Mouse (Mus musculus): ENCODE measurements around the gene Mdm4. TPM values are rescaled to one million over a fixed set of nuclear protein-coding genes. Genes with fewer than 3 reads are reported as not detected.

The Mdm4 gene
- polyA plus RNA-seq, 1 experiment, result 122 TPM

- H3K27ac ChIP-seq (ENCODE audit: insufficient read depth, low read length), result no peak overlapping the region
- H3K4me1 ChIP-seq (ENCODE audit: control insufficient read depth, insufficient read depth, low read length), result no peaks in the 10 kb centered on the region
- H3K4me3 ChIP-seq (ENCODE audit: insufficient read depth, low read length), result no peak overlapping the region
- TF ChIP-seq POLR2A (IDR thresholded peaks at IDR 0.05; ENCODE audit: low read depth, low read length) (no peak), CTCF (IDR thresholded peaks at IDR 0.05; ENCODE audit: borderline replicate concordance, insufficient read depth, low read length) (no peak)
These were observed 61.7 kb downstream of the Mdm4 start for GRCm38 (mm10) chr1:132968659-132969058.

GRCm38 (mm10) chr1:132964691-132965090 is 65.7 kb downstream of the Mdm4 start:
- H3K27ac ChIP-seq (ENCODE audit: insufficient read depth, low read length), result no peak overlapping the region
- no peak overlapping the region for H3K4me3 ChIP-seq (ENCODE audit: insufficient read depth, low read length)
- TF ChIP-seq CTCF (IDR thresholded peaks at IDR 0.05; ENCODE audit: borderline replicate concordance, insufficient read depth, low read length), result no peak
- no peaks in the 10 kb centered on the region for H3K4me1 ChIP-seq (ENCODE audit: control insufficient read depth, insufficient read depth, low read length)

GRCm38 (mm10) chr1:132964106-132964505 is 66.3 kb downstream of the Mdm4 start:
- TF ChIP-seq POLR2A (IDR thresholded peaks at IDR 0.05; ENCODE audit: low read depth, low read length) (no peak), CTCF (IDR thresholded peaks at IDR 0.05; ENCODE audit: borderline replicate concordance, insufficient read depth, low read length) (no peak)
- Histone ChIP-seq H3K4me1 (ENCODE audit: control insufficient read depth, insufficient read depth, low read length) (no peaks in the 10 kb centered on the region), H3K27ac (ENCODE audit: insufficient read depth, low read length) (no peak overlapping the region), H3K4me3 (ENCODE audit: insufficient read depth, low read length) (no peak overlapping the region)

GRCm38 (mm10) chr1:132961751-132962150 is 68.6 kb downstream of the Mdm4 start:
- Histone ChIP-seq H3K27ac (ENCODE audit: insufficient read depth, low read length) (no peak overlapping the region), H3K4me3 (ENCODE audit: insufficient read depth, low read length) (no peak overlapping the region), H3K4me1 (ENCODE audit: control insufficient read depth, insufficient read depth, low read length) (no peaks in the 10 kb centered on the region)
- TF ChIP-seq POLR2A (IDR thresholded peaks at IDR 0.05; ENCODE audit: low read depth, low read length) (no peak), CTCF (IDR thresholded peaks at IDR 0.05; ENCODE audit: borderline replicate concordance, insufficient read depth, low read length) (no peak)

- TF ChIP-seq CTCF (IDR thresholded peaks at IDR 0.05; ENCODE audit: borderline replicate concordance, insufficient read depth, low read length) (no peak), POLR2A (IDR thresholded peaks at IDR 0.05; ENCODE audit: low read depth, low read length) (no peak)
- Histone ChIP-seq H3K27ac (ENCODE audit: insufficient read depth, low read length) (no peak overlapping the region), H3K4me1 (ENCODE audit: control insufficient read depth, insufficient read depth, low read length) (no peaks in the 10 kb centered on the region), H3K4me3 (ENCODE audit: insufficient read depth, low read length) (no peak overlapping the region)
These were observed 73.6 kb downstream of the Mdm4 start for GRCm38 (mm10) chr1:132956809-132957208.

- no peak overlapping the region for H3K27ac ChIP-seq (ENCODE audit: insufficient read depth, low read length)
- H3K4me3 ChIP-seq (ENCODE audit: insufficient read depth, low read length), result no peak overlapping the region
- no peaks in the 10 kb centered on the region for H3K4me1 ChIP-seq (ENCODE audit: control insufficient read depth, insufficient read depth, low read length)
- TF ChIP-seq CTCF (IDR thresholded peaks at IDR 0.05; ENCODE audit: borderline replicate concordance, insufficient read depth, low read length), result no peak
- TF ChIP-seq POLR2A (IDR thresholded peaks at IDR 0.05; ENCODE audit: low read depth, low read length), result no peak
These were observed 82.5 kb downstream of the Mdm4 start for GRCm38 (mm10) chr1:132947811-132948210.

- H3K4me1 ChIP-seq (ENCODE audit: control insufficient read depth, insufficient read depth, low read length), result no peaks in the 10 kb centered on the region
- H3K27ac ChIP-seq (ENCODE audit: insufficient read depth, low read length), result no peak overlapping the region
- TF ChIP-seq POLR2A (IDR thresholded peaks at IDR 0.05; ENCODE audit: low read depth, low read length) (no peak), CTCF (IDR thresholded peaks at IDR 0.05; ENCODE audit: borderline replicate concordance, insufficient read depth, low read length) (no peak)
- H3K4me3 ChIP-seq (ENCODE audit: insufficient read depth, low read length), result no peak overlapping the region
These were observed 84.5 kb downstream of the Mdm4 start for GRCm38 (mm10) chr1:132945826-132946225.

GRCm38 (mm10) chr1:132938975-132939374 is 91.4 kb downstream of the Mdm4 start:
- H3K4me3 ChIP-seq (ENCODE audit: insufficient read depth, low read length), result no peak overlapping the region
- no peaks in the 10 kb centered on the region for H3K4me1 ChIP-seq (ENCODE audit: control insufficient read depth, insufficient read depth, low read length)
- no peak for TF ChIP-seq POLR2A (IDR thresholded peaks at IDR 0.05; ENCODE audit: low read depth, low read length)
- no peak for TF ChIP-seq CTCF (IDR thresholded peaks at IDR 0.05; ENCODE audit: borderline replicate concordance, insufficient read depth, low read length)
- H3K27ac ChIP-seq (ENCODE audit: insufficient read depth, low read length), result no peak overlapping the region

GRCm38 (mm10) chr1:132937296-132938030 is 92.9 kb downstream of the Mdm4 start:
- no peak overlapping the region for H3K4me3 ChIP-seq (ENCODE audit: insufficient read depth, low read length)
- H3K4me1 ChIP-seq (ENCODE audit: control insufficient read depth, insufficient read depth, low read length), result no peaks in the 10 kb centered on the region
- TF ChIP-seq CTCF (IDR thresholded peaks at IDR 0.05; ENCODE audit: borderline replicate concordance, insufficient read depth, low read length), result no peak
- no peak for TF ChIP-seq POLR2A (IDR thresholded peaks at IDR 0.05; ENCODE audit: low read depth, low read length)
- H3K27ac ChIP-seq (ENCODE audit: insufficient read depth, low read length), result no peak overlapping the region

- TF ChIP-seq CTCF (IDR thresholded peaks at IDR 0.05; ENCODE audit: borderline replicate concordance, insufficient read depth, low read length), result no peak
- no peak for TF ChIP-seq POLR2A (IDR thresholded peaks at IDR 0.05; ENCODE audit: low read depth, low read length)
- Histone ChIP-seq H3K4me3 (ENCODE audit: insufficient read depth, low read length) (no peak overlapping the region), H3K27ac (ENCODE audit: insufficient read depth, low read length) (no peak overlapping the region), H3K4me1 (ENCODE audit: control insufficient read depth, insufficient read depth, low read length) (no peaks in the 10 kb centered on the region)
These were observed 95.5 kb downstream of the Mdm4 start for GRCm38 (mm10) chr1:132934856-132935255.

Data from embryonic fibroblast, embryonic 13.5 days (primary cell).